Mouse (Mus musculus) central nervous system, embryonic 18 days (tissue): Measurements from ENCODE around the gene Wwox. TPM values are rescaled to one million over a fixed set of nuclear protein-coding genes. Genes with fewer than 3 reads are reported as not detected.

ENCODE experiments used
- polyA plus RNA-seq: library from polyadenylated mRNA; depleted of rRNA; stranded (reverse); fragments of >200 nt; gene quantifications from 2 replicates; pipeline ENCODE4 v1.2.3, GENCODE M21; 2012; rRNA removed

Gene Wwox
- polyA plus RNA-seq = 9.3 and 9.8 TPM in 2 replicates

DNA sequence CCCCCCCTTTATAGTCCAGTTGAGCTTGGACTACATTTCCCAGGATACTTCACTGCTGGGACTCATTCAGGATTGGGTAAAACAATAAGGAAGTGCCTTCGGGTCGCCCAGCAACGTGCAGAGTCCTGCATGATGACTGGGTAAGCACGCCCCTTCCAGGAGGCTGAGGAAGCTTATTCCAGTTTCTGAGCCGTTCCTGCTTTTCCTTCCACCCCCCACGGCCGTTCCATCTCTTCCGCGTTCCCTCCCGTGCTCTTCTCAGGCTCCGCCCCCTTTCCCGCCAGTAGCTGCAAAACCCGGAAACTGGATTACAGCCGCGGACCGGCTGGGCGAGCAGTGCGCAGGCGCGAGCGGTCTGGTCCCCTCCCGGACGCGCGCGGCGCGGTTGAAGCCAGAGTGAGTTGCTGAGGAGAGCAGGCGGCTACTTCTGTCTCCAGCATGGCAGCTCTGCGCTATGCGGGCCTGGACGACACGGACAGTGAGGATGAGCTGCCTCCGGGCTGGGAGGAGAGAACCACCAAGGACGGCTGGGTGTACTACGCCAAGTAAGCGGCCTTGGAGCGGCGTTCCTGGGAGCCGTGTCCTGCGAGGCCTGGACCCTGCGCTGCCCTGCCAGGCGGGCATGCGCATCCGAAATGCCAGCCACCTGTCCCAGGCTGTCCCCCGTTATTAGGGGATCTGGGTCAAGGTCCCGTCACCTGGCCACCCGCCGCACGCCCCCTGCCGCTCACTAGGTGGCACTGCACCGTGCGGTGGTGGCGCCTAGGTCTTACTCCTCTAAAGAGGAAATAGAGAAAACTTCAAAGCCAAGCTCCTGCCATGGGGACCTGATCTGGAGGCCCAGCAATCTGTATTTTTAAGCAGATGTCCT is at the start of gene Wwox:
Gene Wwox, plus strand, starts transcription at position 322 of the 871 bp plus-strand sequence.

DNA sequence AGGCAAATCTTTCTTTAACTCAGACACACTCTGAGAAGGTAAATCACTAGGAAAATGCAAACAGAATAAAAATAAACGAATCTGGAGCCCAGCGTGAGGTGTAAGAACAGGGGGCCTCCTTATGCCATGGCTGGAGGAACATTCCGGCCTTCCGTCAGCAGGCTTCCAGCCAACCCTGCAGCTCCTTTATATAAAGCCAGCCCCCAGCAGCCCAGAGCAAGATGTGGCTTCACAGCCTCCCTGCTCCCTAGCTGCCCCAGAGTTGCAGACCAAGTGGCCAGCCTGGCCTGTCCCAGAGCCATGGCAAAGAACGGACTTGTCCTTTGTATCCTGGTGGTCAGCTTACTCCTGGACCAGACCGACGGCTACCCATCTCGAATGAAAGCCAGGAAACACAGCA is 21.7 kb upstream of the Wwox start, which contains the start of gene Clec3a:
Gene Clec3a, plus strand, starts transcription at position 301 of the 400 bp plus-strand sequence.

Other genes starting within 250 kb of the Wwox start
- 112 and 127 TPM in 2 replicates for gene Vat1l, start 234.0 kb upstream of the Wwox start, polyA plus RNA-seq
- 0.22 and 0.32 TPM in 2 replicates for gene Clec3a, start 21.6 kb upstream of the Wwox start, polyA plus RNA-seq